Mouse (Mus musculus) CH12.LX (cell line): ENCODE data around the gene Ubap2. TPM values are rescaled to one million over a fixed set of nuclear protein-coding genes. Genes with fewer than 3 reads are reported as not detected.

Source experiments
- DNase-seq: peaks from one replicate; pipeline ENCODE4 v3.0.0-alpha.2; 2013; ENCODE audit errors: extremely low read depth
- H3K27ac ChIP-seq: 2 replicates; pipeline ENCODE4 v1.5.1; 2012; ENCODE audit warnings: low read depth, mild to moderate bottlenecking, control low read depth, moderate library complexity; ENCODE audit not compliant: insufficient read depth
- H3K27me3 ChIP-seq: replicated peaks from 2 replicates; pipeline ENCODE3; 2012; ENCODE audit warnings: inconsistent platforms
- H3K36me3 ChIP-seq, 2 experiments: replicated peaks in 1 of 2; 2 replicates each; pipeline versions ENCODE3 to v1.6.1; 2012; ENCODE audit warnings: inconsistent platforms in 1 of 2, low read length in 1 of 2, mild to moderate bottlenecking in 1 of 2, mixed read lengths in 1 of 2, moderate library complexity in 1 of 2; ENCODE audit not compliant: control insufficient read depth in 1 of 2, insufficient read depth in 1 of 2
- H3K4me1 ChIP-seq, 2 experiments: 2 replicates each; pipeline ENCODE4 v1.6.1; 2012; ENCODE audit warnings: inconsistent platforms in 1 of 2, moderate library complexity in 1 of 2; ENCODE audit not compliant: insufficient read depth in 2 of 2, control insufficient read depth in 1 of 2
- H3K4me2 ChIP-seq: 2 replicates; pipeline ENCODE4 v1.6.1; 2012; ENCODE audit warnings: low read depth, mild to moderate bottlenecking, control low read depth; ENCODE audit not compliant: poor library complexity, insufficient read depth, severe bottlenecking
- H3K4me3 ChIP-seq, 3 experiments: fragments of 150-350 bp in 1 of 3; sonication (generic) in 1 of 3; replicated peaks in 1 of 3; 2 replicates each; pipeline versions ENCODE3 to v1.5.1; 2011 to 2012; ENCODE audit warnings: low read depth in 2 of 3, low read length in 2 of 3, mild to moderate bottlenecking in 2 of 3, moderate library complexity in 2 of 3, control low read depth in 1 of 3, improper control_type of control experiment in 1 of 3, inconsistent platforms in 1 of 3, mixed read lengths in 1 of 3; ENCODE audit not compliant: poor library complexity in 1 of 3
- H3K79me2 ChIP-seq: replicated peaks from 2 replicates; pipeline ENCODE4 v1.6.1; 2012; ENCODE audit warnings: mild to moderate bottlenecking, moderate library complexity; ENCODE audit not compliant: control insufficient read depth, poor library complexity, insufficient read depth, severe bottlenecking; ENCODE audit errors: extremely low read depth
- H3K9ac ChIP-seq: 2 replicates; pipeline ENCODE4 v1.6.1; 2012; ENCODE audit warnings: low read depth, mild to moderate bottlenecking, control low read depth, moderate library complexity; ENCODE audit not compliant: insufficient read depth
- H3K9me3 ChIP-seq: replicated peaks from 2 replicates; pipeline ENCODE3; 2012; ENCODE audit warnings: low read length, inconsistent platforms, mixed read lengths
- BHLHE40 ChIP-seq: IDR thresholded peaks from 2 replicates; pipeline ENCODE4 v1.6.1; 2011; ENCODE audit warnings: mild to moderate bottlenecking, low read depth, low read length, improper control_type of control experiment
- CHD1 ChIP-seq: IDR thresholded peaks from 2 replicates; pipeline ENCODE4 v1.6.1; 2012; ENCODE audit warnings: low read depth, low read length, improper control_type of control experiment, inconsistent platforms
- CTCF ChIP-seq, 2 experiments: IDR thresholded peaks in 1 of 2; conservative IDR thresholded peaks in 1 of 2; 2 replicates each; pipeline ENCODE4 v1.5.1; 2011 to 2012; ENCODE audit warnings: low read depth in 2 of 2, low read length in 2 of 2, improper control_type of control experiment in 1 of 2, inconsistent platforms in 1 of 2, mild to moderate bottlenecking in 1 of 2, moderate library complexity in 1 of 2
- E2F4 ChIP-seq: IDR thresholded peaks from 2 replicates; pipeline ENCODE4 v1.6.1; 2011; ENCODE audit warnings: low read depth, low read length, improper control_type of control experiment; ENCODE audit not compliant: insufficient replicate concordance
- ELF1 ChIP-seq: IDR thresholded peaks from 2 replicates; pipeline ENCODE4 v1.6.1; 2014; ENCODE audit warnings: low read depth, mild to moderate bottlenecking, inconsistent platforms, low read length, improper control_type of control experiment
- EP300 ChIP-seq: IDR thresholded peaks from 2 replicates; pipeline ENCODE4 v1.6.1; 2011; ENCODE audit warnings: low read length, improper control_type of control experiment
- ETS1 ChIP-seq: conservative IDR thresholded peaks from 2 replicates; pipeline ENCODE4 v1.6.1; 2012; ENCODE audit warnings: low read depth, mild to moderate bottlenecking, inconsistent platforms, low read length, improper control_type of control experiment, moderate library complexity
- KAT2A ChIP-seq: IDR thresholded peaks from 2 replicates; pipeline ENCODE4 v1.6.1; 2012; ENCODE audit warnings: low read length, improper control_type of control experiment, inconsistent platforms; ENCODE audit not compliant: insufficient replicate concordance
- MAFK ChIP-seq: IDR thresholded peaks from 2 replicates; pipeline ENCODE4 v1.6.1; 2011; ENCODE audit warnings: low read length, improper control_type of control experiment; ENCODE audit not compliant: insufficient replicate concordance
- MAZ ChIP-seq: IDR thresholded peaks from 2 replicates; pipeline ENCODE4 v1.6.1; 2012; ENCODE audit warnings: low read depth, mild to moderate bottlenecking, inconsistent platforms, low read length, improper control_type of control experiment, moderate library complexity
- NRF1 ChIP-seq: IDR thresholded peaks from 2 replicates; pipeline ENCODE4 v1.6.1; 2014; ENCODE audit warnings: low read depth, mild to moderate bottlenecking, inconsistent platforms, low read length, improper control_type of control experiment, moderate library complexity
- PAX5 ChIP-seq: IDR thresholded peaks from 2 replicates; pipeline ENCODE4 v1.6.1; 2012; ENCODE audit warnings: low read length, inconsistent platforms, mixed read lengths
- RAD21 ChIP-seq: IDR thresholded peaks from 2 replicates; pipeline ENCODE4 v1.6.1; 2011; ENCODE audit warnings: low read depth, mild to moderate bottlenecking, low read length, improper control_type of control experiment, moderate library complexity
- SMC3 ChIP-seq: IDR thresholded peaks from 2 replicates; pipeline ENCODE4 v1.6.1; 2011; ENCODE audit warnings: low read depth, low read length, improper control_type of control experiment
- UBTF ChIP-seq: IDR thresholded peaks from 2 replicates; pipeline ENCODE4 v1.6.1; 2012; ENCODE audit warnings: low read depth, mild to moderate bottlenecking, inconsistent platforms, low read length, improper control_type of control experiment, moderate library complexity
- USF1 ChIP-seq: IDR thresholded peaks from 2 replicates; pipeline ENCODE4 v1.6.1; 2014; ENCODE audit warnings: low read depth, mild to moderate bottlenecking, inconsistent platforms, low read length, improper control_type of control experiment
- USF2 ChIP-seq: conservative IDR thresholded peaks from 2 replicates; pipeline ENCODE4 v1.6.1; 2011; ENCODE audit warnings: low read depth, low read length, improper control_type of control experiment
- ZC3H11A ChIP-seq: IDR thresholded peaks from 2 replicates; pipeline ENCODE4 v1.6.1; 2012; ENCODE audit warnings: low read depth, mild to moderate bottlenecking, inconsistent platforms, low read length, improper control_type of control experiment
- ZKSCAN1 ChIP-seq: IDR thresholded peaks from 2 replicates; pipeline ENCODE4 v1.6.1; 2012; ENCODE audit warnings: low read depth, inconsistent platforms, low read length, improper control_type of control experiment, borderline replicate concordance
- ZMIZ1 ChIP-seq: IDR thresholded peaks from 2 replicates; pipeline ENCODE4 v1.6.1; 2012; ENCODE audit warnings: low read depth, mild to moderate bottlenecking, inconsistent platforms, low read length, improper control_type of control experiment
- dilution Hi-C: fragments of 300-500 bp; cut with MboI; formaldehyde crosslinking; loops from 2 replicates; pipeline ENCODE4 v1.14.3; 2020; ENCODE audit warnings: low sequenced_read_pairs; ENCODE audit not compliant: extremely low pct_unique_long_range_greater_than_20kb, extremely low pct_ligation_motif_present
- in situ Hi-C: fragments of 300-500 bp; cut with MboI; formaldehyde crosslinking; loops from 3 replicates; pipeline ENCODE4 v1.14.3; 2019; ENCODE audit warnings: low sequenced_read_pairs, low pct_ligation_motif_present, low pct_unique_long_range_greater_than_20kb, mixed read lengths
- polyA plus RNA-seq: library from polyadenylated mRNA; unstranded; fragments of >175 nt; gene quantifications from 2 replicates; pipeline ENCODE4 v1.2.1, GENCODE M21; 2012; ENCODE audit warnings: low read depth; ENCODE audit not compliant: insufficient read length
- total RNA-seq, 2 experiments: library from RNA; depleted of rRNA; stranded (reverse); fragments of 300-350 nt in 1 of 2; fragments of >200 nt in 1 of 2; gene quantifications; 2 replicates each; pipeline ENCODE4 v1.2.3; 2012 to 2014

The Ubap2 gene
- total and polyA plus RNA-seq, 3 experiments = 5.4 to 115 (median 17.4) TPM

DNA sequence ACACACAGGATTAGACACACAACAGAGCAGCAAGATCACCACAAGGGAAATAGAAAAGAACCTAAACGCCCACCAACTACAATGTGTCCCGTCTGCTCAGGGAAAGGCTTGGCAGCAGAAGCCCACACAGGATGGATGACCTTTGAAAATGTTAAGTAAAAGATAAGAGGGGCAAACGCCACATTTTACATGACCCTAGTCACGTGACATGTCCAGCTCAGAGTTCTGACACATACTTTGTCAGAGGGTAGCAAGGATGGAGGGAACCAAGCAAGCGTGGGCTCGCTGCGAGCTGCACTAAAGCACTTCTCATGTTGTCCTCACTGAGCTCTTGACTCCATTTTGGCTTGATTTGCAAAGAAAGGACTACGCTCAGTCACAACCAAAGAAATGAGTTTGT, 69.2 kb downstream of the Ubap2 start:
- Histone ChIP-seq H3K27ac (no peak overlapping the region), H3K4me3 (no peak overlapping the region), H3K36me3 (peaks cover 86 to 99% of the 10 kb centered on the region in 2 experiments)
- TF ChIP-seq SMC3 (no peak), RAD21 (no peak), MAZ (no peak), ZMIZ1 (no peak), KAT2A (no peak), CTCF (conservative IDR thresholded peaks at IDR 0.05 in 1 of 2, IDR thresholded peaks at IDR 0.05 in 1 of 2; ENCODE audit: low read depth in 2 of 2, low read length in 2 of 2) (no peak), BHLHE40 (no peak), ETS1 (no peak), ZC3H11A (no peak), USF1 (no peak), NRF1 (no peak), CHD1 (no peak), EP300 (no peak), ELF1 (no peak), ZKSCAN1 (no peak)
- TF ChIP-seq, all 38 proteins: peak for 0
- Histone ChIP-seq H3K27me3 (no peaks in the 10 kb centered on the region), H3K4me1 (no peaks in the 10 kb centered on the region), H3K9ac (no peak overlapping the region), H3K79me2 (no peaks in the 10 kb centered on the region), H3K9me3 (no peaks in the 10 kb centered on the region), H3K4me2 (no peak overlapping the region)
- no peak for DNase-seq
- dilution Hi-C loops = no loop called here
- in situ Hi-C loops = no loop called here

GRCm38 (mm10) chr4:41202135-41202534, 72.8 kb downstream of the Ubap2 start:
- no peak for DNase-seq
- in situ Hi-C loops (no loop called here), dilution Hi-C loops (no loop called here)
- H3K9ac ChIP-seq = no peak overlapping the region
- H3K9me3 ChIP-seq = no peaks in the 10 kb centered on the region
- H3K36me3 ChIP-seq = peaks cover 86 to 98% of the 10 kb centered on the region in 2 experiments
- no peak overlapping the region for H3K4me3 ChIP-seq
- no peaks in the 10 kb centered on the region for H3K27me3 ChIP-seq
- H3K79me2 ChIP-seq = no peaks in the 10 kb centered on the region
- no peaks in the 10 kb centered on the region for H3K4me1 ChIP-seq
- H3K4me2 ChIP-seq = no peak overlapping the region
- TF ChIP-seq EP300 (no peak), E2F4 (no peak), MAFK (no peak), USF2 (no peak), PAX5 (no peak), KAT2A (no peak), UBTF (no peak), MAZ (no peak), RAD21 (no peak)
- H3K27ac ChIP-seq = no peak overlapping the region
